Mouse (Mus musculus): ENCODE data around the gene Rwdd4a.

Rwdd4a gene

DNA sequence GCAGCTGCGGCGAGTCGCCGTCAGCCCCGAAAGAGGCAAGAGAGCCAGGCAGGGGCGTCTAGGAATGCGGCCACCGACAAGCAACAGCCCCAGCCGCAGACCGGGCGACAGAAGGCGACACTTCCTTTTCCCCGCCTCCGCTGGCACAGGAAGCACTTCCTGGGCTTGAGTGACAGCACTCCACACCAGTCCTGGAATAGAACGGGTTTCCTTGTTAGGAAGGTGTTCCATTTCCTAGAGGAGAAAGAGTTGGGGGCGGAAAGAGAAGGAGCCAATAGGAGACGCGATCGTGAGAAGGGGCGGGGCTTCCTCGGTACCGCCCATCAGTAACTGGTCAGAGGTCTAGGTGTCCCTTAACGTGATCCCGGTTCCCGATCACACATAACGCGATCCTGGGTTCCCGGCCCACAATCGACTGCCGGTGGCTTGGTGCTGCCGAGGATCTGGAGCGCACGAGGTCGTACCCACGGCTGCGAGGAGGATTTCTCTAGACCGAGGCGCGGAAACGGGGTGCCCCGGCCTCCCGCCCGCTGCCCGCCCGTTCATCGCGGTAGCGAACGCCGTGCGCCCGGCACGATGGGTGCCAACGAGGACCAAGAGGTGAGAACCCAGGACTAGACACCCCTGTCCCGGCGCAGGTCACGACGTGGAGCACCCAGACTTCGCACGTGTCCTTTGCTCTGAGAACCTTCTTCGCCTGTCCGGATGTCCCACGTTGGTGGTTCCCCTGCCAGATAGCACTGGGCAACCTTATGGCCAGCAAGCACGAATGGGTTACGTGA, at the start of gene Rwdd4a, which contains the start of gene Trappc11:
Rwdd4a (plus strand) TSS at position 321 of the 782 bp plus-strand sequence.
Trappc11 (minus strand) TSS at position 127 of the 782 bp plus-strand sequence.
- peak; percentile 93 for DNase-seq (ENCODE audit: low spot score)

DNA sequence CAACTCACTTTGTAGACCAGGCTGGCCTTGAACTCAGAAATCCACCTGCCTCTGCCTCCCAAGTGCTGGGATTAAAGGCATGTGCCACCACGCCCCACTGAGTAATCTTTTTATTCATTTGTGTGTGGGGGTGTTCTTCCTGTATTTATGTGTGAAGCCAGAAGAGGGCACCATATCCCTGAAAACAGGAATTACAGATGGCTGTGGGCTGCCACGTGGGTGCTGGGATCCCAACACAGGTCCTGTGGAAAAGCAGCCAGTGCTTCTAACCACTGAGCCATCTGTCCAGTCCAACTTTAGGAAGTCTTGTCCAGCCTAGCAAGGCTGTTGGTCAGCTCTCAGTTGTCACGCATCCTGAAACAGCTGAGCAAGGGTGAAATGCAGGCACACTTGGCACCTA, 46.2 kb upstream of the Rwdd4a start:
- no peak for DNase-seq (ENCODE audit: low spot score)

DNA sequence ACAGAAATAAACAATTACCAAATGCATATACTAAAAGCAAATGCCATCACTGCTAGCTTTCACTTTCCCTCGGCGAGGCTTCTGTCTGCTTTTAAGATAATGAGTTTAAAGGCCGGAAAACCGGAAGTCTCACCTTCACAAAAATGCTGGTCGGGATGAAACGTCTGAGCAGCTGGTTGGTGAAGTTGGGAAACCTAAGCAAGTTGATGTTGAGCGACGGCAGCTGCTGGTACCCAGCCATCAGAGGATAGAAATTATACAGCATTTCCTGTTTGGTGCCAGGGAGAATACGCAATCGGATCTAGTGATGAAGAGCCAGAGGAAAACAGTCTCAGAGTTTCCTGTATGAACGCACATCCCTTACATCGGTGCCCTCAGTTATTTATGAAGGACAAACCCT, 40.4 kb upstream of the Rwdd4a start:
- DNase-seq (ENCODE audit: low spot score) = no peak

DNA sequence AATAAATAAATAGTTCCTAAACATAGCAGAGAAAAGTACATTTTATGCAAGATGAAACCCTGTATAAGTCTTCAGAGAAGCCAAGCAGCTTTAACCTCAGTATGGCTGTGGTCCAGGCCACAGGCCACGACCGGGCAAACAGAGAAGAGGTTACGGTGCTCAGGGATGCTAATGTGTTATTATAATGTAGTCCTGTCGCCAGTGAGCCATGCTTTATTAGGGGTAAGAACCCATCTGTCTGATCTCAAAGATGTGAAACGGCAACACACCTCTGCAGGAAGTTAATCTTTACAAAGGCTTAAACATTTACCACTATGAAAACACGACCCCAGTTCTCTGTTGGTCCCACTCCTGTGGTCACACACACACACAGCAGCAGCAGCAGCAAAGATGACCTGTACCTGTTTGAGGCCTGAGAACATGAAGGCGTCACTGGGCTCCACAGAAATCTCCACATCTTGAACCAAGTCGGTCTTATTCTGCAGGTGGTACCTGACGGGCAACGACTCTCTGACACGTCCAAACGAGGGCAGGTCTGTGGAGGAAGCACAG, 38.8 kb upstream of the Rwdd4a start:
- no peak for DNase-seq (ENCODE audit: low spot score)

DNA sequence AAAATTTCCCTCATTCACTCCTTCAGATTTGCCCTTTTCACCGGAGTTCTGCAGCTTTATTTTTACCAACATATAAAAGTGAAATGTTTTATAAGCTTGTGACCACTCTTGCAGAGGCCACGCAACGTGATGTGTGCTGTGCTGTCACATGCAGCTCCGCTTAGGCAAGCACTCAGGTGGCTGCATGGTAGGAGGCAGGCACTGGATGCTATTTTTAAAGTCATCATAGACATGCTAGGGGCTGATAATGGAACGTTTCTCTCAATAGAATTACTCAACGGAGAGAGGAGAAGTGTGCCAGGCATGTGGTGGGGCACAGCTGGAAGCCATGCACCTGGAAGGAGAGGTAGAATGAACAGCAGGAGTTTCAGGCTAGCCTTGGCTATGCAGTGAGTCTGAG, 38.0 kb upstream of the Rwdd4a start:
- no peak for DNase-seq (ENCODE audit: low spot score)

DNA sequence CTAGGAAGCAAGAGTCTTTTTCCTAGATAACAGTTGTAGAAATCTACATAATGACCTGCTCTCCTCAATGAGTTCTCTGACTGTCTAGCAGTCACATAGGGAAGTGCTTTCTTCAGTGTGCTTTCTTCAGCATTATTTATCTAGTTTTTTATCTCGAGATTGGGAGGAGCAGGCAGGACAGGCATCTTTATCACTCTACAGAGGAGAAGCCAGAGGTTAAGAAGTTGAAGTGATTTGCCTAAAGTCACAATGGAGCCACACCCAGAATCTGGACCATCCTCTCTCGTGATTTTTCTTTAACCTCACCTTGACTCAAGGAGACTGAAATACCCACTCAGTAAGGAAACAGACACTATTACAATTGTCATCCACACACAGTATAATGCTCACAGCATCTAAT, 31.5 kb upstream of the Rwdd4a start:
- no peak for DNase-seq (ENCODE audit: low spot score)

DNA sequence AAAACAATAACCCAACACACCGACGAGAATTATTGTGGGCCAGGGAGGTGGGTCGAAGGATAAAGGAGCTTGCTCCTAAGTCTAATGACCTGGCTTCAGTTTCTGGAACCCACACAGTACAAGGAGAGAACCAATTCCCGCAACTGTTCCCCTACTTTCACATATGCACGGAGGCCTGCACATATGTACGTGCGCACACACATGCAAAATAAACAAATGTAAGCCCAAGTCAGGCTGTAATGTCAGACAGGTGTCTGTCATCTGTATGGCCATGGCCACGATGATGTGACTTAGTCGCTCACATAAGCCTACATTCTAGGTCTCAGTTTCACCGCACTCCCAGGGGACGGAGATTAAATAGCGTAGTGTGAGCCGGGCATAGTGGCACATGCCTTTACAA, 30.9 kb upstream of the Rwdd4a start:
- DNase-seq (ENCODE audit: low spot score) = no peak

DNA sequence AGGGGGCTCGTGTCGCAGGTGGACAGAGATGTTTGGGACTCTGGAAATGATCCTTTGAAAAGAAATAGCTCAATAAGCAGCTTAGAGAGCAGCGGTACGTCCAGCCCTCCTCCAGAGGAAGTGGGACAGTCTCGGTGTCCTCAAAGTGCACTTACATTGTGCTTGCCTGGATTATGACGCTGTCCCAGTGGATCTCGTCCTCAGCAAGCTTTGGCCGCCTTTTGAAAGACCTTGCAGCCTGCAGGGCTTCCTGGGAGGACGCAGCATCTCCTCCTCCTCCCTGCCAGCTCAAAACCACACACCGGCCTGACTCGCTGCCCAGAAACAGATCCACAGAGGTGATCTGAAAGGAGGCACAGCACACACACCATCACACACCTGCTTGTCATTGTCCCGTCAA, 28.0 kb upstream of the Rwdd4a start:
- DNase-seq (ENCODE audit: low spot score) = no peak

DNA sequence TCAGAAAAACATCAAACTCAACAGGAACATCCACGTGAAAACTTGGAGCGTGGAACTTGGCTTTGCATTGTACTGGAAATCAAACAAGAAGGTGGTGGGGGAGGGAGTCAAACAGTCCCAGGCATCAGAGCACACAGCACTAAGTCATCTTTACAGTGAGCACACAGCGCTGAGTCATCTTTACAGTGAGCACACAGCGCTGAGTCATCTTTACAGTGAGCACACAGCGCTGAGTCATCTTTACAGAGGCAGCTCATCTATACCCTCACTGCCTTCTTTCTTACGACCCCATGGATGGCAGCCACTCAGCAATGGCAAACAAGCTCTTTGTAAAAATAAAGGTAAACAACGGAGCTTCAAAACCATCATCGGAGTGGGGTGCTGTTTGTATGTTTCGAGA, 22.5 kb upstream of the Rwdd4a start:
- DNase-seq (ENCODE audit: low spot score) = no peak

DNA sequence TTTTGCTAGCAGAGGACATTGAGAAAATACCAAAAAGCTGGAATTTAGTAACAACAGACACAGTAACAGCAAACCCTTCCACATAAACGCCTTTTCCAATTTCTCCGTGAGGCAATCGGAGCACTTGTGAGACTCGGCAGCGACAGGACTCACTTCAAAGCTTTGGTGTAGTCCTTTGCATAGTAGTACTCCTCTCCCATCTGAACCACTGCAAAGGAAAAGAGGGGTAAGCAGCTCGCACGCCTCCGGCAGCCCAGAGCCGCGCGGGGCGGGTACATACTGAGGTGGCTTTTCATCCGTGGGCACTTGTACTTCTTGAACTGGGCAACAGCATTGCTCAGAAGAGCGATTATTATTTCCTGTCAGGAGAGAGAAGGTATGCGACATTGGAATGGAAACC, 19.9 kb upstream of the Rwdd4a start:
- no peak for DNase-seq (ENCODE audit: low spot score)

DNA sequence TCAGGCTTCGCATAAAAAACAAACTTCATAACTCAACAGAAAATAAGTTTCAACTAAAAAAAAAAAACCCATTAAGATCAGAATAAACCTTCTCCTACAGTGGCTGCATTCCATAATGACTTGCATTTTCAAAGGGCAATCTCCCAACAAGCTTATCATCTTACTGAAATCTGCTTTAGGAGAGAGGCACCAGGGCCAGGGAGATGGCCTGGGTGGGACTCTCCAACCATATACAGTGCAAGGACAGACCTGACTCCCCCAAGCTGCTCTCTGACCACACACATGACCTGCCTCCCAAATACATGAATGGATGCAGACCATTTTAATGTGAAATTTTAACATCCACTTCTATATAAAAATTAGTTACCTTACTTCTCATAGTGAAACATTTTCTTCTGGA, 5.4 kb upstream of the Rwdd4a start:
- DNase-seq (ENCODE audit: low spot score) = no peak

DNA sequence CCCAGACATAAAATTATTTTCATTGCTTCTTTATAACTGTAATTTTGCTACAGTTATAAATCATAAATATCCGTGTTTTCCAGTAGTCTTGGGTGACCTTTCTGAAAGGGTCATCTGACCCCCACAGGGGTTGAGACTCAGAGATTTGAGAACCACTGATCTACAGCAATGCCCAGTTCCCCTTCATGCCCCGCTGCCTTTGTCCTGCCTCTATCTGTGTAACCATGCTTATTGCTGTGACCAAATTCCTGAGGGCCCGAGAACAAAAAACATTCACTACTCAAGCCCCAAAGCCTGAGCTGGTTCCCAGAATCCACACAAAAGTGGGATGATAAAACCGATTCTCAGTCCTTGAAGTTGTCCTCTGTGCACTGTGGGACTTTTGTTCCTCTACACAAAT, 4.9 kb downstream of the Rwdd4a start:
- no peak for DNase-seq (ENCODE audit: low spot score)

DNA sequence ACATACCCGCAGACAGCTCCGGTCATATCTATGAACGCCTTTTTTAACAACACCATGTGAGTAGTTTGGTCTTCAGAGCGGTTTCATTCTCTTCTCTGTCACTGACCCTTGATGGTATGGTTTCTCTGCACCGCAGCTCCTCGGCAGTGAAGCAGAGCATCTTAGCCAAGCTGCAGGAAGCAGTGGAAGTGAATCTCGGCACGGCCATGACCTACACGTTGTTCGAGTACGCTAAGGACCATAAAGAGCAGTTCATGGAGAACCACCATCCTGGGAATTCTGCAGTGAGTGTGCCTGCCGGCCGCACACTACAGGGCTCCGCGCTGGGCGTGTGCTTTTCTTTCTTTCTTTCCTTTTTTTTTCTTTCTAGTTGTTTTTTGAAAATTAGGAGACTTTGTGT, 9.3 kb downstream of the Rwdd4a start:
- DNase-seq (ENCODE audit: low spot score) = no peak

DNA sequence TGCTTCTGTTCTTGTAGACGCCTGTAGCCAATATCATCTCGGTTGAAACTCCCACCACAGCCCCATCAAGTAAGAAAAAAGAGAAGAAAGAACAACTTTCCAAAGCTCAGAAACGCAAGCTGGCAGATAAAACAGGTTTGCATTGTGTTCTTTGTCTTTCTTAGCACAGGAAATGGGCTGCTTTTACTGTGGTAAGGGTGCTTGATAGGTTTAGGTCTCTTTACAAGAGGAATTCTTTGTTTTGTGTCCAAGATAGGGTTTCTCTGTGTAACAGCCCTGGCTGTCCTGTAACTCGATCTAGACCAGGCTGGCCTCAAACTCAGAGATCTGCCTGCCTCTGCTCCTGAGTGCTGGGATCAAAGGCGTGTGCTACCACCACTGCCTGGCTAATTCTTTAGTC, 10.6 kb downstream of the Rwdd4a start:
- peak; percentile 6 for DNase-seq (ENCODE audit: low spot score)

DNA sequence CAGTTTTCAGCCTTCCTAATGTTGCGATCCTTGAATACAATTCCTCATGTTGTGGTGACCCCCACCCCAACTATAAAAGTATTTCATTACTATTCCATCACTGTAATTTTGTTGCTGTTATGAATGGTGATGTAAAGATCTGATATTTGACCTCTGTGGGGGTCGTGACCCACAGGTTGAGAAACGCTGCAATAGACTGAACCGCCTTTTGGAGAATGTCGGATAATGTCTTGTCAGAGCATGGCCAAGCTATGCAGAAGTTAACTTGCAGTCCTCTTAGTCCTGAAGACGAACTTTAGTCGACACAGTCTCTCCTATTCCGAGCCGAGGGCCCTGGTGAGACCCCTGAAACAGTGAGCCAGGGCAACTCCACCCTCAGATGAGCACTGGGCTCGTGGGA, 13.6 kb downstream of the Rwdd4a start:
- DNase-seq (ENCODE audit: low spot score) = no peak

DNA sequence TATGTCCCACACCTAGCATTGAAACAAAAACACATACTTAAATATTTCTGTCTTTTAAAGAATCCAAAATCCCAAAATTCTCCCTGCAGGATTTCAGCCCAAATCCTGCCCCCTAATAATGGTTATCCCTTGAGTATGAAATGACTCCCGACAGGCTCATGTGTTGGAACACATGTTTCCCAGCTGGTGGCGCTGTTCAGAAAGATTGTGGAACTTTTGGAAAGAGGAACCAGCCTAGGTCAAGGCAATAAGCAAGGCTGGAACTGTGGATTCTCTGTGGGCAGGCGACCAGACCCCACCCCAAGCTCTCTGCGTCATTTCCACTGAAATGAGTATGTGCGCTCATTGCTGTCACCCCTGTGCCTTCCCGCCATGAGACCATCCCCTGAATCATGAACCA, 20.1 kb downstream of the Rwdd4a start:
- DNase-seq (ENCODE audit: low spot score) = no peak

DNA sequence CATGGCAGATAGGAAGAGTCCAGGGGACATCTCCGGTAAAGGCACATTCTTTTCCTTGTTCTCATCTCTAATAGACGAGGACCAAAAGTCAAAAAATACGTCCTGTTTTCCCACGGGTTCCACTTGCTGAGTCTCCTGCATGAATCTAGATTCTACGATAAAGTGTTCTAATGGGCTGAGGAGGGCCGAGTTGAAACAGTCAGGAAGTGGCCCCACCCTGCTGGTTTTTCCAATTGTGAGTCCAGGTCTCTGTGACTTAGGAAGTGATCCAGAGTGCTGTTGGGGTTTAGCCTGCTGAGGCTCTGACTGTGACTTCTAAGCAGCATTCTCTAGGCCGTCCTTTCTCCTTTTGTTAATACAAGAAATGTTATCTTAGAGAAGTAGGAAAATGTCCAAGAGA, 23.0 kb downstream of the Rwdd4a start:
- no peak for DNase-seq (ENCODE audit: low spot score)

DNA sequence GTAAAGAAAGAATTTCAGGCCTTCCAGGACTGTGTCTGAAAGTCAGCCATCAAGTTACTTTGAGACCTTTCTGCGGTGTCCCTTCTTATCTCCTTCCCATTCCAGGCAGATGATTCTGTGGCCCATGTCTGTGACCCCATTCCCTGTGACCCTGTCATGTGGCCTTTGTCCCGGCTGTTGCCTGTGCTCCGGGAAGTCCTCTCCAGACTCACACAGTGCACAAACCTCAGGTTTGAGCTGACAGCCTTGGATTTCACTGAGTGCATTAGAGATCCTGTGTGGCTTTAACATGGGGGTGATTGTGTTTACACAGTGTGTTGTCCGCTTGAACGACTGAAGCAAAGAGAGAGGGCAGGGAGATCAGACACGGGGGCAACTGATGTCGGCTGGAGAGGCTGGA, 24.8 kb downstream of the Rwdd4a start:
- no peak for DNase-seq (ENCODE audit: low spot score)

DNA sequence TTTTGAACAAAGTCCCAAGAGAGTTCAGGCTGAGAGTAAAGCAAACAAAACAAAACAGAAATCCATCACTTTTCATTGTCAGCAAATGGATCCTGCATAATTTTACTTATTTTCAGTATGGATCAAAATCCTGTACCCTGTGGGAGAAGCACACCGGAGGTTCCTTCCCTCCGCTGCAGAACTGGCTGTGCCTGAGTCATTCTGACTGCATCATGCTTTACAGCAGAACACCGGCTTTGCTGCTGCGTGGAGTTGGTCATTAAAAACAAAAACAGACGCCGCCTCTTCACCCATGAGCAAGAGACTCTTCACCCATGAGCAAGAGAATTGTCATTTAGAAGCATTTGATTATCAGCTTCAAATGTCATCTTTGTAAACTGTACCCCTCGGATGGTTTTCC, 27.3 kb downstream of the Rwdd4a start:
- DNase-seq (ENCODE audit: low spot score) = no peak

DNA sequence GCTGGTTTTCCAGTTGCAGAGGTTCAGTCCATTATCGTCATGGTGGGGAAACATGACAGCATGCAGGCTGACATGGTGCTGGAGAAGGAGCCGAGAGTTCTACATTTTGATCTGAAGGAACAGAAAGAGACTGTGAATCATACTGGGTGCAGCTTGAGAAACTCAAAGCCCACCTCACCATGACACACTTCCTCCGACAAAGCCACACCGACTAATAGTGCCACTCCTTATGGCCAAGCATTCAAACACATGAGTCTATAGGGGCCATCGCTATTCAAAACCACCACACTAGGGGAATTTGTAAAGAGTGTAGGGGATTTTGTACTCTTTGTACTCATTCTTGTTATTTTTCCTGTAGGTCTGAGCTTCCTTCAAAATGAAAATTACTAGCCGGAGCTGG, 33.1 kb downstream of the Rwdd4a start:
- no peak for DNase-seq (ENCODE audit: low spot score)

DNA sequence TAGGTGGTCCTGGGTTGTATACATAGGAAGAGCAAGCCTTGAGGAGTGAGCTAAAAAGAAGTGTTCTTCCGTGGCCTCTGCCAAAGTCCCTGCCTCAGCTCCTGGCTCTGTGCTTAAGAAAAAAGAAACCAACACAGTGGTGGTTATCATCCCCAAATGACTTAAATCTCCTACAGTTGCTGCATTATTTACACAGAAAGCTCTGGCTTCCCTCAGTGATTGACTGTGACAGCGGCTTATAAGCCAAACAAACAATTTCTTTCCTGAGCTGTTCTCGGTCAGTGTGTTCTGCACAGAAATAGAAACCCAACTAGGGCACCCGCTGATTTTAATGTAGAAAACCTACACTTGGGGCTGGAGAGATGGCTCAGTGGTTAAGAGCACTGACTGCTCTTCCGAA, 34.6 kb downstream of the Rwdd4a start:
- DNase-seq (ENCODE audit: low spot score) = no peak

DNA sequence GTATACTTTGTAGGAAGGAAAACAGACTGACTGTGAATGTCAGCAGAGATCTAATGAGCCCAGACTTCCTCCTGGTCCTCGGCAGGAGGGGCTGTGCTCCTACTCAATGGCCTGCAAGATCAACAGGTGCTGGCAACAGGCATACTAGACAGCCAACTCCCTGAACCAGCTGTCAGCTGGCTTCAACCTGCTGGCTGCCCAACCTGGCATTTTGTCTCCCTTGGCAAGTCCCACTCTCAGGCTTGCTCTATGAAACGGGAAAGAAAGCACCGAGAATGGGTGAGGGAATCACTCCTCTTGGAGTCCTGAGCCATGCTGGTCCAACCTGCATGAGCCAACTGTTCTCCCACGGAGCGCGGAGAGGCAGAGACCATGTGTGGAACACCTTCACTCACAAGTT, 36.7 kb downstream of the Rwdd4a start:
- DNase-seq (ENCODE audit: low spot score) = no peak

DNA sequence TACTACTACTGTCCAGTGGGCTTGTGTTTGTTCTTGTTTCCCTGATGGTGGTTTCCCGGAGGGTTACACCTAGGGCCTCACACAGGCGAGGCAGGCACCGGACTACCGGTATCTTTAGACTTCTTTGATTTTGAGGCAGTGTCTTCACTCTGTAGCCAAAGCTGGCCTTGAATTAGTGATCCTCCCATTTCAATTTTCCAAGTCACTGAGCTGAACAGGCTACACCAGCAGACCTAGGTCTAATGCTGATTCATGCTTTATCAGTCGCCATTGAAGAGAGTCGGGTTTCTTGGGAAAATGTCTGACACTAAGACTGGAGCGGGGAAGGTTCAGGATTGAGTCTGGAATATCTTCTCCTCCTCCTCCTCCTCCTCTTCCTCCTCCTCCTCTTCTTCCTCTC, 40.0 kb downstream of the Rwdd4a start:
- DNase-seq (ENCODE audit: low spot score) = no peak

DNA sequence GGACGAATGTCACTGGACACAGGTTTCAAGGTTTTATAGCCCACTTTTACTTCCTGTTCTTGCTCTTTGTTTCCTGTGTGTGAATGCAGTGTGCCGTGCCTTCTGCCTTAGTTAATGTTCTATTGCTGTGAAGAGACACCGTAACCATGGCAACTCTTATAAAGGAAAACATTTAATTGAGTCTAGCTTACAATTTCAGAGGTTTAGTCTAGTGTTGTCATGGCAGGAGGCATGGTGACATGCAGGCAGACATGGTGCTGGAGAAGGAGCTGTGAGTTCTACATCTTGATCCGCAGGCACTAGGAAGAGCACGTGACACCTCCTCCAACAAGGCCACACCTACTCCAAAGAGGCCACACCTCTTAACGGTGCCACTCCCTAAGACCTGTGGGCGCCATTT, 48.0 kb downstream of the Rwdd4a start:
- no peak for DNase-seq (ENCODE audit: low spot score)
